Mouse (Mus musculus): ENCODE measurements around the gene Txndc12.

Gene Txndc12

DNA sequence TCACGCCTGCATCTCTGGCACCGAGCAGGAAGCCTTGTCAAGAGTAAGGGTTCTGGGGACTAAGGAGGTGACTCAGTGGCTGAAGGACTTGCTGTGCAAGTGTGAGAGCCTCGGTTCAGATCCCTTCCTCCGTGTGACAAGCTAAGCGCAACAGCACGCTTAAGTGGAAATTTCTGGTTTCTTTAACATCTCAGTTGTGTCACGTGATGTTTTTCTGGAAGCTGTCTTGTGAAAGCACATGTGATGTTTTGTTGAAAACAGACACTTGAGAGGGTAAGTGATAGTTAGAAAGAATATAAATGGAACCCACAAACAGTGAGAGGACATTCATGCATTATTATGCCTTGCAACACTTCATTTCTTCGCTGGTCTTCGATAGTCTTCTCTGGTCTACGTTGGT, 70.4 kb downstream of the Txndc12 start:
- in situ Hi-C loops (cut with MboI; ENCODE audit: low pct_unique_long_range_greater_than_20kb in 1 of 2, low sequenced_read_pairs in 2 of 2, unreplicated experiment in 1 of 2), result loop anchor here in 1 of 2 experiments (5.0 kb wide), 1 partner anchor 37 kb away; no protein-coding TSS in a partner anchor

DNA sequence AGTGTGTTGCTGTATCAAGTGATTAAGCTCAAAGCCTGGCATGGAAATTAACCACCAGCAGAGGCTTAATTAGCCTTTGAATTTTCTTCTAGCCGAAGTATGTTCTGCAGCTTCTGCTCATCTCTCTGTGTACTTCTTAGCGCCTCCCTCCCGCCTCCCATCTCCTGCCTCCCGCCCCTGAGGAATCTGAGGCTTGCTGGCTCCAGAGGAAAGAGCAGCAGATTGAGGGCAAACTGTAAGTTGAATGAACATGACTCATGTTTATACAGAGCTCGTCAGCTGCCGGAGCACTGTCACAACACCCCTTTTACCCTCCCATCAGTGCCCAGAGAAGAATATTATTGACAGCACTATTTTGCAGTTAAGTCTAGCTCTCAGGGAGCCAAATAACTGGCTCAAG, 71.5 kb downstream of the Txndc12 start:
- in situ Hi-C loops (cut with MboI; ENCODE audit: low pct_unique_long_range_greater_than_20kb in 1 of 2, low sequenced_read_pairs in 2 of 2, unreplicated experiment in 1 of 2), result loop anchor here in 1 of 2 experiments (5.0 kb wide), 1 partner anchor 39 kb away; no protein-coding TSS in a partner anchor

DNA sequence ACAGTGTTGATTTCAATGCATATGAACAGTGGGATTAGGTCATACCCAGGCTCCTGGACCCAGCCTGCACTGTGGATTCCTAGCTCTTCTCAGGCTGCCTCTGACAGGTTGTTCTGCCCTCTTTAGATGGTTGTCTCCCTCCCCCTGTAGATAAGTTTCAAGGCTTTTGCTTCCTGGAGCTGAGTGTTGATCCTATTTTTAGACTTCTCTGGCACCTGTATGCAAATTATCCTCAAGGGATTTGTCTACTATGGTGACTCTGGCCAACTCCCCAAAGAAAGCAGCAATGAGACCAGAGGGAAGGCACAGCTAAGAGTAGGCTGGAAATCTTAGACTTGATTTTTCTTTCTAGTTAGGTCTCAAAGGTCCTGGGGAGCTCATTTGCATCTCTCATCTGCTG, 73.1 kb downstream of the Txndc12 start:
- in situ Hi-C loops (cut with MboI; ENCODE audit: low pct_unique_long_range_greater_than_20kb in 1 of 2, low sequenced_read_pairs in 2 of 2, unreplicated experiment in 1 of 2), result loop anchor here in 1 of 2 experiments (5.0 kb wide), 1 partner anchor 40 kb away; no protein-coding TSS in a partner anchor

DNA sequence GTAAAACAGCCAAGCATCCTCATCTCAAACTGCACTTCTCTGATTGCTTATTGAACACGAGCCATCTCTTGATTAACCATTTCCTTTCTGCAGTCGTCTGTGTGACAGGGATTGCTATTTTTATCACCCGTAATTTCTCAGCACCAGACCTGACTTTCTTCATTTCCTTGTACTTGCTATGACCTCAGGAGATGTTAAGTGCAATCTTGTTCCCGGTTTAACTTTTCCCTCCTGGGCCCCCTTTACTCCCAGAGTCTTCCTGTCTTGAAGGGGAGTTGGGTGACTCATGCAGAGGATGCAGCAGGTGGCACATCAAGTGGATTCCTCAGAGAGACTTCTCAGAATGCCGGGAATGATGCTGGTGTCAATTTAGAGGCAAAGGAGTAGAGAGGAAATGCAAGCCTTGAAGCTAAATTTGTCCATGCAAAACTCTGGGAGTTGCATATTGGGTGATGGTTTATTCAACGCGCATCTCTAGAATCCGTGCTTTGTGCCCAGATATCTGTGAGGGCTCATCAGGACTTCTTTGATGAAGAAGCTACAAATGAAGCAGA, 75.5 kb downstream of the Txndc12 start:
- in situ Hi-C loops (cut with MboI; ENCODE audit: low pct_unique_long_range_greater_than_20kb in 1 of 2, low sequenced_read_pairs in 2 of 2, unreplicated experiment in 1 of 2), result loop anchor here in 1 of 2 experiments (5.0 kb wide), 1 partner anchor 43 kb away; no protein-coding TSS in a partner anchor

Measured in mouse embryonic stem cell (cell line).